Mouse (Mus musculus) ES-E14 (cell line): Measurements from ENCODE around the gene Fem1b. TPM values are rescaled to one million over a fixed set of nuclear protein-coding genes. Genes with fewer than 3 reads are reported as not detected.

Experiments
- DNase-seq: peaks from one replicate; pipeline ENCODE4 v3.0.0-alpha.2; 2013; ENCODE audit warnings: low read depth, low spot score
- H3K27ac ChIP-seq: 2 replicates; pipeline ENCODE4 v1.5.1; 2012; ENCODE audit warnings: low read depth, mild to moderate bottlenecking, low read length, moderate library complexity, mixed read lengths; ENCODE audit not compliant: poor library complexity, insufficient read depth, severe bottlenecking
- H3K36me3 ChIP-seq: 2 replicates; pipeline ENCODE4 v1.6.1; 2012; ENCODE audit warnings: mild to moderate bottlenecking, low read length, moderate library complexity, mixed read lengths; ENCODE audit not compliant: control insufficient read depth, poor library complexity, insufficient read depth, severe bottlenecking
- H3K4me1 ChIP-seq, 2 experiments: fragments of 150-350 bp in 1 of 2; sonication (generic) in 1 of 2; 2 replicates each; pipeline ENCODE4 v1.6.1; 2012; ENCODE audit warnings: low read length in 2 of 2, mild to moderate bottlenecking in 1 of 2, mixed read lengths in 1 of 2; ENCODE audit not compliant: control insufficient read depth in 2 of 2, insufficient read depth in 2 of 2, poor library complexity in 1 of 2
- H3K4me3 ChIP-seq, 2 experiments: fragments of 150-350 bp in 1 of 2; sonication (generic) in 1 of 2; 2 replicates each; pipeline ENCODE4 v1.5.1; 2012; ENCODE audit warnings: low read length in 2 of 2, low read depth in 1 of 2, mild to moderate bottlenecking in 1 of 2, mixed read lengths in 1 of 2; ENCODE audit not compliant: insufficient read depth in 1 of 2, poor library complexity in 1 of 2, severe bottlenecking in 1 of 2
- H3K9ac ChIP-seq: 2 replicates; pipeline ENCODE4 v1.6.1; 2012; ENCODE audit warnings: low read depth, mild to moderate bottlenecking, low read length, mixed read lengths; ENCODE audit not compliant: poor library complexity, insufficient read depth, severe bottlenecking
- H3K9me3 ChIP-seq: fragments of 150-350 bp; sonication (generic); 2 replicates; pipeline ENCODE4 v1.6.1; 2012; ENCODE audit warnings: low read depth, mild to moderate bottlenecking, low read length; ENCODE audit not compliant: control insufficient read depth, insufficient read depth
- CHD2 ChIP-seq: IDR thresholded peaks from 2 replicates; pipeline ENCODE4 v1.6.1; 2014; ENCODE audit warnings: mild to moderate bottlenecking, low read depth, low read length, inconsistent platforms
- HCFC1 ChIP-seq: IDR thresholded peaks from 2 replicates; pipeline ENCODE4 v1.6.1; 2012; ENCODE audit warnings: low read length, inconsistent platforms, borderline replicate concordance; ENCODE audit not compliant: insufficient read depth
- MAFK ChIP-seq: IDR thresholded peaks from 2 replicates; pipeline ENCODE4 v1.6.1; 2014; ENCODE audit warnings: mild to moderate bottlenecking, low read depth, low read length, inconsistent platforms; ENCODE audit not compliant: insufficient read depth
- ZC3H11A ChIP-seq: IDR thresholded peaks from 2 replicates; pipeline ENCODE4 v1.6.1; 2012; ENCODE audit warnings: low read depth, mild to moderate bottlenecking, inconsistent platforms, low read length, borderline replicate concordance
- ZNF384 ChIP-seq: IDR thresholded peaks from 2 replicates; pipeline ENCODE4 v1.6.1; 2012; ENCODE audit warnings: low read depth, low read length, inconsistent platforms
- in situ Hi-C, 2 experiments: fragments of 600-800 bp; cut with MboI; formaldehyde crosslinking; loops; one replicate each; pipeline ENCODE4 v1.15.1; 2025; ENCODE audit warnings: low sequenced_read_pairs in 2 of 2, inconsistent platforms in 1 of 2; ENCODE audit not compliant: unreplicated experiment in 2 of 2
- total RNA-seq: library from RNA; depleted of rRNA; stranded (reverse); fragments of 300-350 nt; gene quantifications from 2 replicates; pipeline ENCODE4 v1.2.3, GENCODE M21; 2012

The Fem1b gene
- total RNA-seq, 1 experiment = 94.4 TPM

GRCm38 (mm10) chr9:62857719-62858261 lies 46.1 kb upstream of the Fem1b start, which contains the start of gene Calml4:
TSS of gene Calml4 (plus strand) at chr9:62858080.
- in situ Hi-C loops = no loop called here
- Histone ChIP-seq H3K9me3 (no peaks in the 10 kb centered on the region), H3K9ac (no peak within 1 kb of the TSS), H3K4me3 (no peak within 1 kb of the TSS), H3K27ac (no peak within 1 kb of the TSS), H3K4me1 (peaks cover 5 to 6% of the 10 kb centered on the region in 2 experiments; a peak in 3 of 4 replicates), H3K36me3 (no peaks in the 10 kb centered on the region)
- DNase-seq = no peak
- TF ChIP-seq CHD2 = no peak
- TF ChIP-seq ZC3H11A = no peak
- no peak for TF ChIP-seq HCFC1
- TF ChIP-seq ZNF384 = no peak
- TF ChIP-seq MAFK = no peak

- no peak overlapping the region for H3K9ac ChIP-seq
- in situ Hi-C loops = no loop called here
- H3K4me3 ChIP-seq = no peak overlapping the region
- H3K27ac ChIP-seq = no peak overlapping the region
- no peak for DNase-seq
- no peak for TF ChIP-seq HCFC1
- no peak for TF ChIP-seq MAFK
- TF ChIP-seq ZNF384 = no peak
- no peak for TF ChIP-seq CHD2
- TF ChIP-seq ZC3H11A = no peak
- H3K4me1 ChIP-seq = peaks cover 5 to 6% of the 10 kb centered on the region in 2 experiments; a peak in 3 of 4 replicates
- no peaks in the 10 kb centered on the region for H3K9me3 ChIP-seq
- no peaks in the 10 kb centered on the region for H3K36me3 ChIP-seq
These were observed 45.5 kb upstream of the Fem1b start for GRCm38 (mm10) chr9:62857216-62857615.

- in situ Hi-C loops = no loop called here
- Histone ChIP-seq H3K9ac (no peak overlapping the region), H3K27ac (no peak overlapping the region), H3K4me3 (no peak overlapping the region), H3K36me3 (peaks cover 4% of the 10 kb centered on the region; the same call in 1 of the 2 replicates), H3K9me3 (no peaks in the 10 kb centered on the region), H3K4me1 (peaks cover 6 to 9% of the 10 kb centered on the region in 2 experiments; a peak in 3 of 4 replicates)
- TF ChIP-seq HCFC1 = no peak
- TF ChIP-seq ZC3H11A = no peak
- no peak for DNase-seq
These were observed 42.7 kb upstream of the Fem1b start for GRCm38 (mm10) chr9:62854483-62854882.

- Histone ChIP-seq H3K9ac (no peak overlapping the region; the same call in 1 of the 2 replicates), H3K27ac (peak overlapping the region; percentile 55), H3K9me3 (no peaks in the 10 kb centered on the region), H3K4me1 (peaks cover 0 to 13% of the 10 kb centered on the region in 2 experiments; a peak in 2 of 4 replicates), H3K36me3 (peaks cover 4% of the 10 kb centered on the region; the same call in 1 of the 2 replicates), H3K4me3 (no peak overlapping the region)
- DNase-seq = no peak
- no peak for TF ChIP-seq ZC3H11A
- in situ Hi-C loops = no loop called here
These were observed 39.8 kb upstream of the Fem1b start for GRCm38 (mm10) chr9:62851571-62851970.

GRCm38 (mm10) chr9:62848641-62849040 lies 36.9 kb upstream of the Fem1b start:
- no peak overlapping the region for H3K9ac ChIP-seq
- no peak for TF ChIP-seq MAFK
- no peak for TF ChIP-seq ZNF384
- no peak for TF ChIP-seq CHD2
- no peak for TF ChIP-seq HCFC1
- TF ChIP-seq ZC3H11A = no peak
- H3K4me1 ChIP-seq = peaks cover 0 to 13% of the 10 kb centered on the region in 2 experiments; a peak in 2 of 4 replicates
- in situ Hi-C loops = no loop called here
- no peak overlapping the region for H3K27ac ChIP-seq
- no peaks in the 10 kb centered on the region for H3K9me3 ChIP-seq
- peaks cover 4% of the 10 kb centered on the region; the same call in 1 of the 2 replicates for H3K36me3 ChIP-seq
- H3K4me3 ChIP-seq = no peak overlapping the region
- no peak for DNase-seq
